ENCODE assay signal across 22 mouse cellular contexts in the genomic region with DNA sequence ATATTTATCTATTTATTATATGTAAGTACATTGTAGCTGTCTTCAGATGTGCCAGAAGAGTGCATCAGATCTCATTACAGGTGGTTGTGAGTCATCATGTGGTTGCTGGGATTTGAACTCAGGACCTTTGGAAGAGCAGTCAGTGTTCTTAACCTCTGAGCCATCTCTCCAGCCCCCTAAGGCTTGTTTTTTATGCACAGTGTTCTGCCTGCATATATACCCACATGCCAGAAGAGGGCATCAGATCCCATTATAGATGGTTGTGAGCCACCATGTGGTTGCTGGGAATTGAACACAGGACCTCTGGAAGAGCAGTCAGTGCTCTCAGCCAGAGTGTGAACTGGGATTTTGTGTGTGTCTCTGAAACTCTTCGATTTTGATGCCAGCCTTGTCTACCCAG. TPM values are rescaled to one million over a fixed set of nuclear protein-coding genes. Genes with fewer than 3 reads are reported as not detected.
"Had no signal": no experiment of that assay in that cellular context is flagged by ENCODE, and none has a peak within 500 bp of the region (broad histone marks: within the 10 kb centered on the region; RNA-seq: fewer than 3 reads in every experiment).

No protein-coding gene starts in this region.

RNA-seq across cellular contexts. Expression of a gene that starts 26.8 kb away (rescaled TPM):
- total RNA-seq: granulocyte monocyte progenitor cell, adult 5-6 weeks had no signal

RNA-seq across cellular contexts. Expression of a gene that starts 39.3 kb away (rescaled TPM):
- total RNA-seq: gastrocnemius, adult 2 months; gastrocnemius, postnatal 10 days; gastrocnemius, postnatal 25 days; granulocyte monocyte progenitor cell, adult 5-6 weeks; heart, adult 18-20 months; heart, adult 8-10 months; heart, postnatal 10 days; heart, postnatal 25 days; heart, postnatal 4 days; layer of hippocampus, adult 18-20 months; layer of hippocampus, postnatal 10 days; layer of hippocampus, postnatal 25 days had no signal
- polyA plus RNA-seq: heart, embryonic 10.5 days; heart, embryonic 12.5 days; heart, embryonic 14.5 days; heart, embryonic 16.5 days; hindbrain, embryonic 10.5 days; inflammation-experienced regulatory T-cells, adult 6 months; intestine, embryonic 15.5 days; kidney, embryonic 16.5 days; large intestine, adult 2 months; limb, embryonic 14.5 days had no signal
